Mouse (Mus musculus): ENCODE data around the gene 1700012B07Rik.

1700012B07Rik gene

GRCm38 (mm10) chr11:109845601-109846000 is 17.8 kb upstream of the 1700012B07Rik start:
- no peak for DNase-seq

GRCm38 (mm10) chr11:109844466-109844865 is 16.6 kb upstream of the 1700012B07Rik start:
- DNase-seq: peak; percentile 23

GRCm38 (mm10) chr11:109830368-109830767 is 2.5 kb upstream of the 1700012B07Rik start:
- no peak for DNase-seq

GRCm38 (mm10) chr11:109822280-109822679 is 5.6 kb downstream of the 1700012B07Rik start:
- DNase-seq: no peak

GRCm38 (mm10) chr11:109817405-109817804 is 10.4 kb downstream of the 1700012B07Rik start:
- DNase-seq: peak; percentile 24

GRCm38 (mm10) chr11:109816911-109817310 is 10.9 kb downstream of the 1700012B07Rik start:
- DNase-seq: no peak

- peak; percentile 56 for DNase-seq
Measured at GRCm38 (mm10) chr11:109811721-109812120, 16.1 kb downstream of the 1700012B07Rik start.

GRCm38 (mm10) chr11:109809175-109809855 is 18.5 kb downstream of the 1700012B07Rik start:
- peak; percentile 22 for DNase-seq

- no peak for DNase-seq
Measured at GRCm38 (mm10) chr11:109801515-109801914, 26.3 kb downstream of the 1700012B07Rik start.

GRCm38 (mm10) chr11:109797531-109797930 is 30.3 kb downstream of the 1700012B07Rik start:
- DNase-seq: no peak

- no peak for DNase-seq
Measured at GRCm38 (mm10) chr11:109795536-109795935, 32.3 kb downstream of the 1700012B07Rik start.

GRCm38 (mm10) chr11:109793578-109793977 is 34.3 kb downstream of the 1700012B07Rik start:
- DNase-seq: no peak

GRCm38 (mm10) chr11:109792401-109792997 is 35.3 kb downstream of the 1700012B07Rik start:
- peak; percentile 44 for DNase-seq

GRCm38 (mm10) chr11:109791965-109792364 is 35.9 kb downstream of the 1700012B07Rik start:
- no peak for DNase-seq

GRCm38 (mm10) chr11:109790221-109790620 is 37.6 kb downstream of the 1700012B07Rik start:
- DNase-seq: no peak

GRCm38 (mm10) chr11:109785392-109785791 is 42.5 kb downstream of the 1700012B07Rik start:
- DNase-seq: no peak

- DNase-seq: no peak
Measured at GRCm38 (mm10) chr11:109771381-109771780, 56.5 kb downstream of the 1700012B07Rik start.

GRCm38 (mm10) chr11:109770185-109770584 is 57.7 kb downstream of the 1700012B07Rik start:
- no peak for DNase-seq

- no peak for DNase-seq
Measured at GRCm38 (mm10) chr11:109769091-109769490, 58.8 kb downstream of the 1700012B07Rik start.

- DNase-seq: no peak
Measured at GRCm38 (mm10) chr11:109760063-109760462, 67.8 kb downstream of the 1700012B07Rik start.

GRCm38 (mm10) chr11:109758616-109759215 is 69.1 kb downstream of the 1700012B07Rik start:
- no peak for DNase-seq

GRCm38 (mm10) chr11:109754105-109754602 is 73.7 kb downstream of the 1700012B07Rik start:
- no peak for DNase-seq
